Mouse (Mus musculus) layer of hippocampus, adult 11-12 months (tissue): Measurements from ENCODE around the gene Gprc5b.

Experiments
- DNase-seq: peaks from one replicate; pipeline ENCODE4 v3.0.0; 2022; ENCODE audit warnings: low spot score

Gprc5b gene

DNA sequence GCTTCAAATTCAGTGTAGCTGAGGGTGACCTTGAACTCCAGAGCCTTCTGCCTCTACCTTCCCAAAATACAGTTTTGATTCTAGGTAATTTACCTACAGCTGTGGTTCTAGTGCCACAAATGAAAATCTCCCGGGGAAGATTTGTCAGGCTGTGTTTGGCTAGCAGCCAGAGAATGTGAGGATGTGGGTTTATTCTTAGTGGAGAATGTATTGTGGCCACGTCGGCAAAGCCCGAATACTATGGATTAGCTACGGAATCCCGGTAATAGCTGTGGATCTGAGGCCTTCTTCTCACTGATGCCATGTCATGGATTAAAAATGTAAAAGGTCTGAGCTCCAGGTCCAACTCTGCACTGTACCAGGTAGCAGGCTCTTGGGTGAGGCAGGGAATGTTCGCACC lies 45.3 kb downstream of the Gprc5b start:
- DNase-seq: no peak

DNA sequence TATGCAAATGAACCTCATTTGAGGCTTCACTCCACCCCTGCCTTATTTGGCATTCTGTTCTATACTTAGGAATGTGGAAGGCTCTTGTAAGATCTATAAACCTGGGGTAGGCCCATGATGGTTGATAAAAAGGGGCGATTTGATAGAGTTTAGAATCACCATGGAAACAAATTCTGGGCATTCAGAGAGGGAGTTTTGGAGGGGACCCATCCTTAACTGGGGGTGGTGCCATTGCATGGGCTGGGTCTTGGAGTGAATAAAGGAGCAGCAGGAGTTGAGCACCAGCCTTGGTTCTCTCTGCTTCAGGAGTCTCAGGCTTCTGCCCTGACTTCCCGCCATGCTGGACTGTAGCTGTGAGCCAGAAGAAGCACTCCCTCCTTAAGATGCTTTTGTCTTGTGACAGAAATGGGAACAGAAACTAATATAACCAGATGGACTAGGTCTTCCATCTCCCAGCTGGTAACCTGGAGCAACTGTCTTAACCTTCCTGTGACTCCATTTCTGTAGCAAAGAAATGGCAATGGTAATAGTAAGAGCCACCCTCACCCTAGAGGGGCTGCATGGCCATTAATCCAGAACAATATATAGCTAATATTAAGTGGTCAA lies 46.2 kb downstream of the Gprc5b start:
- no peak for DNase-seq

DNA sequence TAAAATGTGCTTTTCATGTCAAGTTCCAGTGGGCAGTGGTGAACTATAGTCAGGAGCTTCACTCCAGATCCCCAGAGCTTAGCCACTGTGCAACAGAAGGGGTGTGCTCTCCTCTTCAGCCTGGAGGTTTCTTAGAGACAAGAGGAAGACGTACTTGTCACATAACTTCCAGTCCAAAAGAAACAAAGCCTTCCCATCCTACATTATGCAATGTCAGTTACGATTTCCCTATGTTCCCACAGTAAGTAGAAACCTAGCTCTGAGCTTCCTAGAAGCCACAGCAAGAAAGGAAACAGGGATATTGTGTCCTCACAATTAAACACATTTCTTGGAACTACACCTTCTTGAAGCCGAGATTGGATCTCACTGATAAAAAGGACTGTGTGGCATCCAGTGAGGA lies 47.8 kb downstream of the Gprc5b start:
- no peak for DNase-seq

DNA sequence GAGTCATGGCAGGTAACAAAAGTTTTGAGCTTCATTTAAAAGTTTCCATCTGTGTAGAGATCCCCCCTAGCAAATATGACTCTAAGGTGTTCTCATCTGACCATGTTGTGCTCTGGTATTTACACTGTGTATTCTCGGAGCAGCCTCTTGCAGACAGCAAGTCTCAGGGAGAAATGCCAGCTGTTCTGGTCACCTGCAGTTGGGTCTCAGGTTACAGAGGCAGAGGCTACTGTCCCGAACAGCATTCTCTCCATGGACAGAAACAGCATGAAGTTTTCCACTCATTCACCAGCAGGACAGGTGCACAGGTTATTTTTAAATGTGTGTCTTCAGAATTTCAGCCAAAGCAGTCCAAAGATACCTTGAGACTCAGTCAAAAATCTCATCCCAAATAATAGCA lies 50.1 kb downstream of the Gprc5b start:
- DNase-seq: no peak

DNA sequence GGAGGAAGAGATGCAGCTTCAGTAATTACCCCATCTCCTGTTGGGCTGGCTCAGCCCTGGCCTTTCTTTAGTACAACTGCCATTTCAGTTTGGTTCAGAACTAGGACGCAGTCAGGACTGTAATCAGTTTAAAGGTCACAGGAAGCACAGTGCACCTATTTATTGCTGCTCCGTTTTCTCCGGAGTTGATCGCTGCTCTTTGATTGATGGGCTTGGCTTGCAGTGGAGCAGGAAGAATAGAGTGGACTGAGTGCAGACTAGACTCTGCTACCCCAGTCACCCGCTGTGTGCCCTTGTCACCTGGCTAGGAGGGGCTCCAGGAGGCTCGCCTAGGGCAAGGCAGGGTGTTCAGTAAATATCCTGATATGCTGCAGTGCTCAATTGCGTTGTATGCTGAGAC lies 51.8 kb downstream of the Gprc5b start:
- no peak for DNase-seq

DNA sequence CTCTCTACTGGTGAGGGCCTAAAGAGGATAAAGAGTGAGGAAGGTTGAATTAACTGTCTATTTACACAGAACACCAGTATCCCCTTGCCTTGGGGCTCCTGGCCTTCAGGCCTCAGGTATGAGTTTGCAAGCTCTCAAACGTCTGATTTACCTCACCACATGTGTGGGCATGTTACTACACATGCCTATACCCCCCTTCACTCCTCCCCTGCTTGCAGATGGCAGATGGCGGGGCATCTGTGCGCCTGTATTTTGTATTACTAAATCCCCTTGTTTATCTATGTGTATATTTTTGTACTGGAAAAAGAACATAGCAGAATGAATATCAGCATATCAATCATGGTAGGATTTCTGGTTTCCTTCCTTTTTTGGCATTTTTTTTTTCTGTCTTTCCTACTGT lies 52.7 kb downstream of the Gprc5b start:
- peak; percentile 69 for DNase-seq

DNA sequence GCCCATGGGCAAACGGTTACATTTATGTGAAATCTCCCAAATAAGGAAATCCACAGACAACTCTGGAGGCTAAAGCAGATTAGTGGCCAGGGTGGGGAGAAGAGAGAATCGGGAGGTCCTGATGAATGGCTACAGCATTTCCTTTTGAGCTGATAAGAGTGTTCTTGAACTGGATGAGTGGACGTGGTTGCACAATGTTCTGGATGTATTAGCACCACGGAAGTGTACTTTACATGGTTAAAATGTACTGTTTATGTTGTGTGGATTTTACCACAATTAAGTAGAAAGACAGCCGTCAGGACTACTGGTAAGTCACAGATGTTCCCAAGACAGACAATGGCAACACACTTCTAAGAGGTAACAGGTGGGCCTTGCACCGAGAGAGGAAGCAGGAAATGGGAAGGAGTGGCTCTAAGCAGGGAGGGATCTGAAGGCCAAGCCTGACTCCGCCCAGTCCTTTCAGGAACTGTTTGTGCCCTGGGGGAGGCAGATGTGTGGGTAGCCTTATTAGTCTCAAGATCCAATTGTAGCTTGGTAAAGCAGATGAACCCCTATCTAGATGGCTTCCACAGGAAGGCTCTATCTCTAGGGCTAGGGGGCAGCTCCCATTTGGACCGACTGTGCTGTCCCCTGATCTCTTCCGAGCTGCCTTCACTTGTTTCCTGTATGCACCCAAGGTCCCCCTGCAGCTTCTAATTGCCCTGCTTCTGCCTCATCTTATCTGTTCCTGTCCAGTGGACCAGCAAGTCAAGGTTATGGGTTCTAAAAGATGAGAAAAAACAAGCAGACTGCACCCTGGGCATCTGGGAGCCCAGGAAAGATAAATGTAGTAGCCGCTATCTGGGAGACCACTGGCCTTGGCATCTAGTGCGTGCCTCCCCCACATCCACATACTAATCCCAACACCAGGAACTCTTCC lies 57.3 kb downstream of the Gprc5b start:
- DNase-seq: no peak

DNA sequence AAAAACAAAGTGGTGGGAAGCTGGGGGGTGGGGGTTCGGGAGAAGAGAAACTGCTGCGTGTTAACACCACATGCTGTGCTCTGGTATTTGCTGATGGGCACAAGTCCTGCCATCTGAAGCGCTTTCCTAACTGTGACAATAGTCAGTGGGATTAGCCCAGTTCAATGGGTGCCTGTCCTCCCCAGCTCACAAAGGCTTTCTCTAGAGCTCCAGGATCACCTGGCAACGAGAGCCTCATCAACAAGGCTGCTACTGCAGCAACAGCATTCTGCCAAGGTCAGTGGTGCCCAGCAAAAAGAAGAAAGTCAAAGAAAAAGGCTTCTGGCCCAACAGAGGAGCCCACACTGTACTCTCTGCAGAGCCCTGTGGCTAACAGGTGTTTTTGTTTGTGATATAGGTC lies 58.2 kb downstream of the Gprc5b start:
- DNase-seq: peak; percentile 15

DNA sequence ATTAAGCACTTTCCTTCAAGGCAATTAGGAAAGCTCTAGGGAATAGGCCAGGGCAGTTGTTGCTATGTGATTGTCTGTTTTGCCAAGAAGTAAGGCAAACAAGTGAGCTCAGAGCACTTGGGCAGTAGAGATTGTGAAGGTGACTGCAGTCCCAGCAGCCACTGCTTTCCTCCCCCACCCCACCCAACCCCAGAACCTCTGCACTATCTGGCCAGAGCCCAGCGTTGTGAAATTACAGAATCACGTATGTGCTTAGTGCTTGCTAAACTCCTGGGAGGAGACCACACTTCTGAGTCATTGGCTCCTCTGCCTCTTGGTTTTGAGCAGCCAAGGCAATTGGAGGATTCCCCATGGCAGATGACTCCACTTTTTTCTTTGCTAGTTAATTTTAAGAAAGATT lies 59.7 kb downstream of the Gprc5b start:
- no peak for DNase-seq

DNA sequence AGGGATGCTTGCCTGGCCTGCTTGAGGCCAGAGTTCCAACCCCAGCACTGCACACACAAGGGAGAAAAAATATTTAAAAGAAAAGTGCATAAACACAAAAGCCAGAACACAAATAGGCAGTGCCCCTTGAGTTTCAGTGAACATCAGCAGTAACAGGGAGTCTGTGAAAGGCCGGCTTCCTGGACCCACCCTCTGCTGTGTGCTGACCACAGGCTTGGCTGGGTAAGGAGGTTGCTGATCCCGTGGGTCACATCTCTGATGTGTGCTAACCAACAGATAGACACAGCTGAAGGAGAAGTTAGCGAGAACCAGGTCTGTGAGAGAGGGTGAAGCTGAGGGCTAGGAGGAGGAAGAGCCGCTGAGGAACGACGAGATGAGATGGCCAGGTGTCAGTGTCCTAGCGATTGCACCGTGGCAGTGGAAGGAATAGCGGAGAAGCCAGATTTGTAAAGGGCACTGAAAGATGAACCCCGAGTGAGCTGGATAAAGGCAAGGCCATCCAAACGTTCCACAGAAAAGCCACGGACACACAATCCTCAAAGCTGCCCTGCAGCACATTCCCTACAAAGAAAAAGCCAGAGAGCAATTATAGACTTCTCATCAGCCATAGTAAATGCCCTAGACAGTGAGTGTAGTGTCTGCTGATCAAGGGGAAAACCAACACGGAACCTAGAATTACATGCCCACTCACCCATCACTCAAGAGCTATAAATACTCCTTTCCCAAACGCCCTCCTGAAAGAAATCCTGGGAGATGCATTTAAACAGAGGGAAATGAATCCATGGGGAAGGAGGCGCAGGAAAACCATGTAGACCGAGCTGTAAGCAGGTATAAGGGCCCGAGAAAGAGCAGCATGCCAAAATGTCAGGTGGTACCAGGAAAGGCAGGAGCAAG lies 63.3 kb downstream of the Gprc5b start:
- no peak for DNase-seq

DNA sequence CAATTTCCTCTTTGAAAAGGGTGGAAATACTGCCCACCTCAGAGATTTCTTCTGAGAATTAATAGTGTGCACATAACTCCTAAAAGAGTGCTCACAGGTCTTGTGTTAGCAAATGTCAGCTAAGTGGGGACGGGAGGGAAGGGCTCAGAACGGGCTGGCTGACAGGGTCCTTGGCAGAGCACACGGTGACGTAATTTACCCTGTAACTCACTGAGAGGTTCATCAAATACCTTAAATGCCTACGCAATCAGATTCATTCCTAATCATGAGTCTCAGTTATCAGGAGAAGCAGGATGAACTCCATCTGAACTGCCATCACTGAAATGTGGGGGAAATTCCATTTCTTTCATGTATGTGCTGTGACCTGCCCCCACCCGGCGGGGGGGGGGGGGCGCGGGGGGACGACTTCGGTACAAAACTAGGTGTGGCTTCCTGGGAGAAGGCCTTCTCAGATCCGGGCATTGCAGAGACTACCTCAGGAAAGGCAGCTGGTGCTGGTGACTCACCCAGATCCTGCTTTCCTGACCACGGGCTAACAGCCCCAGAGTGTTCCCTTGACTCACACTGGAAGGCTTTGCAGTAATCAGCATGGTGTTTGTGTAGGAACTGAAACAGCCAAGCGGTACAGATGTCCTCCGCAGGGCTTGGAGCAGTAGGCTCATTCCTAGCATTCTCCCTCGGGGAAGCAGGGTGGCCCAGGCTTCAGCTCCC lies 65.3 kb downstream of the Gprc5b start:
- peak; percentile 40 for DNase-seq

DNA sequence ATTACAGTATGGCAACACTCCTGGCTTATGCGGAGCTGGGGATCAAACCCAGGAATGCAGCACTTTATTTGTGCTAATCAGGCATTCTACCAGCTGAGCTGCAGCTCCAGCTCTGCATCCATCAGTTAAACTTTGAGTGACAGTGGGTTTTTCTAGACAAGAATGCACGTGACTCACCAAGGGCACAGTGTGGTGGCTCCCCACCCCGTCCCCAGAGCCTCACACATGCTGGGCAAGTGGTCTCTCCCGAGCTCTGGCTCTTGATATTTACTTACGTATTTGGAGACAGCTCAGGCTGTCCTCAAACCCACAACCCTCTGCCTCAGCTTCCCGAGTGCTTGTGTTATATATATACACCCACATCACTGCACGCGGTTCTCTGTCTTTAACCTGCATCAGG lies 66.1 kb downstream of the Gprc5b start:
- no peak for DNase-seq

DNA sequence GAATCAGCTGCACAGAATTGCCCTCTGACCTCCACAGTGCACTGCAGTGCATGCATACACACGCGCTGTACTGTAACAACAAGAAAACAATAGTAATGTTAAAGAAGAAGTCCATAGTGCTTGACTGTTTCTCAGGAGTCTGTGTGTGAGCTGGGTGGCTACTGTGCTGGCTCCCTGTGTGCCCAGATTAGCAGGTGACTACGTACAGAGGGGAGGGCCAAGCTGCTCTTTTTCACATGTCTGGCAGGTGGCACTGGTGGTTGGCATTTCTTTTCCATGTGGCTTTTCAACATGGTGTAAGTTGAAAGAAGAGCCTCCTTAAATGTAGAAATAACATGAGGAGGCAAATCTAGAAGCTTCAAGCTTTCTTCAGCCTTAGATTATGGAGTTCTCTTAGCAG lies 66.7 kb downstream of the Gprc5b start:
- no peak for DNase-seq

DNA sequence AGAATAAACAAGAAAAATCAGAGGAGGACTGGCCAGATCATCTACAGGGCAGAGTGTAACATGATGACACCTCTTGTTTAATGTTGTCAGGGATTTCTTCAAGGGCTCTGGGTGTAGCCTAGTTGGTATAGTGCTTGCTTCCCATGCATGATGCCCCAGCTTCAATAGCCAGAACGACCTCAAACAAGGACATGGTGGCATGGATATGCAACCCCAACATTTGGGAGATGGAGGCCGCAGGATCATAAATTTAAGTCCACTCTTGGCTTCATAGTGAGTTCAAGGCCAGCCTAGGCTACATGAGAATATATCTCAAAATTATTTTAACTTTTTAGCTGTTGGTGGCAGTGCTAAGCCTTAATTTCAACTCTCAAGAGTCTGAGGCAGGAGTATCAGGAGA lies 67.7 kb downstream of the Gprc5b start:
- DNase-seq: no peak

DNA sequence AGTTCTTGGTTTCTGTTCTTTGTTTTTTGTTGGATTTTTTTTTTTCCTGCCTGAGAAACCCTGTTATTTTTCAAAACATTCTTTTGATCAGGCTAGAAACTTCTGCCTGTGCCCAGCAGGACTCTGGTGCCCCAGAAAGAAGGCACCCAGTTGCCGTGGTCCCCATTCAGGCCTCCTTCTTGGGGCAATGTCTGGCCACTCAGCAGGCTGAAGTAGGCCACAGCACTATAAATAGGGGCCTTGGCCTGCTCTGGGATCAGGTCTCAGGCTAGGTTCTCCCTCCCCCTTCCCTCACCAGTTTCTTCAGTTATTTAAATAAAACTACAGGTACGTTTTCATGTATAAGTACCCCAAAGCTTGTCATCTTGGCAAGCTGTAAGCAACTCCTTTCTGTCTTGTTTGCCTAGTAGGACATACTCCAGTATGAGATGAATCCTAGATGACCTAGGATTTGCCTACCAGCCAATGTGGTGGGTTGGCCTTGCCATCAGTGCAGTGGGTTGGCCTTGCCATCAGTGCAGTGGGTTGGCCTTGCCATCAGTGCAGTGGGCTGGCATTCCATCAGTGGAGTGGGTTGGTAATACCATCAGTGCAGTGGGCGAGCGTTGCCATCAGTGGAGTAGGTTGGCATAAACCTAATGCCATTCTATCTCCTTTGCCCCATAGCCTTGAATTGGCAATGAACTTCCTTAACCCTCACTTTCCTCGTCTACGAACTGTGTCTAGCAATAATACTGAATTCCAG lies 68.3 kb downstream of the Gprc5b start:
- no peak for DNase-seq

DNA sequence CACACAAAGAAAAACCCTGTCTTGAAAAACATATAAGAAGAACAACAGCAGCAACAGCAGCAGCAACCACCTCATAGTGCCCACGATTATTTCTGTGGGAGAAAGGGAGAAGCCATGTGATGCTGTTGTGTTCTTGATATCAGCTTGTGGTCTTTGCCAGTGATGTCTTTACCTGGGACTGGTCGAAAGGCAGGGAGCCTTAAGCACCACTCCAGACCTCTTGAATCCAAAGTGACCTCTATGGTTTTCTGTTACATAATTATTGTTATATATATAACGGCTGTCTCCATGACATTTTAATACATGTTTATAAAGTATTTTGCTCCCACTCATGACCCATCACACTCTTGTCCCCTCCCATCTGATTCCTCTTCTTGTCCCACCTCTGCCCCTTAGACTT lies 69.5 kb downstream of the Gprc5b start:
- no peak for DNase-seq

DNA sequence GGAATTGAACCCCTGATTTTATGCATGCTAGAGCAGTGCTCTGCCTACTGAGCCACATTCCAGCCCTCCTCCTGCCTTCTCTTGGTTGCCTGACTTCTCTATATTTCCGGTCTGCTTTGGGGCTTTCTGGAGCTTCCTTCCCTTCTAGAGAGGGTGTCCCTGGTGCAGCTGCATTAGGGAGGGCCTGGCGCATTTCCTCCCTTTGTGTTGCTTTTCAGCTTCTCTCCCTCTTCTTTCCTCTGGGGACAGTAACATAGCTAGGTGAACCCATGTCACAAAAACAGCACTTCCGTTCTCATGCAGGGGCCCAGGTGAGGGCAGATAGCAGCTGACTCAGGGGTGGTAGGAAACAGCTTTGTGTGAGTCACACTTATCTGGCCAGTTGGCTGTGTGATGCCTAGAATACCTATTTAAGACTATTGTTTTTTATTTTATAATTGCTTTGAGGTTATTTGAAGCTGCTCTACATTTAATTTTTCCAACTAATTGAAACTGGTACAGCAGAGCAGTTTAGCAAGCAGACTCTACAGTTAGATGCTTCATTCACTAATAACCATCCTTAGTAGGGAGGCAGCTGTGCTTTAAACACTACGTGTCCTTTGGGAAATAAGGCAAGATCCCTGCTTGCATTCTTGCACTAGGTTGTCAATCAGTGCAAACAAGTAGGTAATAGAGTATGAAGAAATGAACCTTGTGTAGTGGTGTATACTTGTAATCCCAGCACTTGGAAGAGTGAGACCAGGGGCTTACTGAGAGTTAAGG lies 72.4 kb downstream of the Gprc5b start:
- DNase-seq: no peak
